Mouse (Mus musculus): ENCODE results near the gene Cd274. TPM values are rescaled to one million over a fixed set of nuclear protein-coding genes. Genes with fewer than 3 reads are reported as not detected.

Gene Cd274
- polyA plus RNA-seq, 1 experiment from 2014 or later = 0.43 TPM

Other genes starting within 250 kb of the Cd274 start
- 18.1 and 20.2 TPM in 2 replicates for gene Jak2, start 115.6 kb upstream of the Cd274 start, polyA plus RNA-seq (2014; fragmentation: Nextera tagmentation; extraction: Ambion mirVana)
- 3.1 and 3.2 TPM in 2 replicates for gene Insl6, start 42.1 kb upstream of the Cd274 start, polyA plus RNA-seq (2014; fragmentation: Nextera tagmentation; extraction: Ambion mirVana)
- not detected in 2 replicates for gene Rln1, start 32.8 kb upstream of the Cd274 start, polyA plus RNA-seq (2014; fragmentation: Nextera tagmentation; extraction: Ambion mirVana)
- 54.0 and 56.2 TPM in 2 replicates for gene Plgrkt, start 65 bp upstream of the Cd274 start, polyA plus RNA-seq (2014; fragmentation: Nextera tagmentation; extraction: Ambion mirVana)
- not detected in 2 replicates for gene Pdcd1lg2, start 43.5 kb downstream of the Cd274 start, polyA plus RNA-seq (2014; fragmentation: Nextera tagmentation; extraction: Ambion mirVana)
- 7.6 and 8.0 TPM in 2 replicates for gene Ric1, start 154.8 kb downstream of the Cd274 start, polyA plus RNA-seq (2014; fragmentation: Nextera tagmentation; extraction: Ambion mirVana)

Data from liver, embryonic 11.5 days (tissue).